Mouse (Mus musculus) cerebellum, postnatal 14 days (tissue): Measurements from ENCODE around the gene Gm20807.
"Not testable (repeated sequence)": the region's sequence is repeated elsewhere in the genome, so short reads cannot be mapped to it uniquely, and the experiment has no call there.

ENCODE experiments used
- DNase-seq, 2 experiments: peaks; one replicate each; pipeline ENCODE4 v3.0.0; 2021; ENCODE audit warnings: mixed read lengths in 2 of 2

The Gm20807 gene

DNA sequence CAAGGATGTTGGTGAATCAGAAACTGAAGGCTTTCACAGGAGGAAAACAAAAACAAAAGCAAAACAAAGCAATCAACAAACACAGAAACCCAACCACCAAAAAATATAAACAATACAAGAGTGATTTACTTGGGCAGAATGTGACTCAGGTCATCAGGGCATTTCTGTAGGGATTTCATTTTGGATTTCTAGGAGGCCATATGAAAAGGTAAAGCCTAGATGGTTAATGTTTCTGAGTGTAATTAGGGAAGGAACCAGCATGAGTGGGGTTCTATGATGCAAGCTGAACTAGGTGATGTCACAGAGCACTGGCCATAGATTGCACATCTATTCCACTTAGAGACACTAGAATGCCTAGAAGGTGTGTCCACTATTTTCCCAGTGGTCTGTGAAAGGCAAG, at the start of gene Gm20807:
TSS of gene Gm20807 (plus strand) at position 301 of the 400 bp plus-strand sequence.
- not testable (repeated sequence) for DNase-seq
